In the genomic region with DNA sequence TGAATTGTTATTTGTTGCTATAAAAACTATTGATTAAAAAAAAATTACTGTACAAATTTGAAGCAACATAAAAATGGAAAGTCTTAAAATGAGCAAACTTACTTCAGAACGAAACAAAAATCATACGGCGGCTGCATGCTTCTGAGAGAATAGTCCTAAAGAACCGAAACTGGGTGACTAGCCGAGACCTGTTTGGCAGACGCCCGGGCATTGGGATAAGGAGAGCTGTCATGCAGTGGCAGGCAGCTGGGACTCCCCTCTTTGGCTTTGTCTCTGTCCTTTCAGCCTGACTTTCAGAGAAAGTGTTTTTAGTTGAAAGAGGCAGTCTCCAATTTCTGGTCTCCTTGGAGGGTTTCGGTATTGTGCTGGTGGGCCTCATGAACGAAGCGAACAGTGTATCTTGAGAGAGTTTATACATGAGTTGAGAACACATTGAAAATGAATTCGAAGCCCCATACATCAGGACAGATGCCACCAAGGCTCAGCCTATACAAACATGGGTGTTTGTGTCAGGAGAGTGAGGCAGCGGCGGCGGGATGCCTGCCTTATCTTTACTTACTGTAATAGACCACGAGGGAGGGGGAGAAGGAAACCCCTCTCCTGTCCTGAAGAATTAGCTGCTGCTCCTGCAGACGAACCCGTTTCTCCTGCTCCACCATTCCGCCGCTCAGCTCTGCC, we compare ENCODE assay signal across 8 mouse cellular contexts. TPM values are rescaled to one million over a fixed set of nuclear protein-coding genes. Genes with fewer than 3 reads are reported as not detected.
A peak's percentile ranks its signal among the peaks of the same experiment; 100 is the strongest.
DNase-seq lines count a peak whose midpoint lies in the region; ATAC-seq and TF ChIP-seq lines count a peak whose summit lies in the region.

No protein-coding gene starts in this region.

- peak overlapping the region; percentile 37 for H3K4me2 ChIP-seq in kidney, embryonic 14.5 days (replicated peaks; ENCODE audit: low read depth, low read length)
- H3K4me2 ChIP-seq in embryonic facial prominence, embryonic 11.5 days (ENCODE audit: low read depth, low read length), result peak overlapping the region; percentile 39
- H3K4me2 ChIP-seq in hindbrain, postnatal 0 days (ENCODE audit: low read depth, low read length), result peak overlapping the region; percentile 55
- peak overlapping the region; percentile 65 for H3K4me2 ChIP-seq in midbrain, embryonic 16.5 days (ENCODE audit: low read length)

- 29% methylated on average over 19 of the region's 19 CpGs for WGBS in kidney, embryonic 14.5 days
- WGBS in embryonic facial prominence, embryonic 11.5 days, result 24% methylated on average over 19 of the region's 19 CpGs
- 15% methylated on average over 19 of the region's 19 CpGs for WGBS in hindbrain, postnatal 0 days
- 18% methylated on average over 19 of the region's 19 CpGs for WGBS in midbrain, embryonic 16.5 days

- no peak overlapping the region; the same call in 1 of the 2 replicates for H3K4me3 ChIP-seq in kidney, embryonic 14.5 days (ENCODE audit: low read length)
- H3K4me3 ChIP-seq in embryonic facial prominence, embryonic 11.5 days (ENCODE audit: low read depth, low read length), result peak overlapping the region; percentile 6; the same call in 1 of the 2 replicates
- H3K4me3 ChIP-seq in hindbrain, postnatal 0 days (ENCODE audit: low read length), result peak overlapping the region; percentile 26
- peak overlapping the region; percentile 37 for H3K4me3 ChIP-seq in midbrain, embryonic 16.5 days (ENCODE audit: low read depth, low read length)

- no peak for ATAC-seq in kidney, embryonic 14.5 days (ENCODE audit: low FRiP score, low TSS enrichment)
- peak; percentile 55 for ATAC-seq in embryonic facial prominence, embryonic 11.5 days (replicated peaks; ENCODE audit: insufficient number of reproducible peaks, low FRiP score, low TSS enrichment, low read depth)
- peak; percentile 7; the same call in 1 of the 2 replicates for ATAC-seq in hindbrain, postnatal 0 days
- peak; percentile 56; the same call in 1 of the 2 replicates for ATAC-seq in midbrain, embryonic 16.5 days

- H3K36me3 ChIP-seq in kidney, embryonic 14.5 days (ENCODE audit: control insufficient read depth, insufficient read depth, low read length), result no peaks in the 10 kb centered on the region
- no peaks in the 10 kb centered on the region for H3K36me3 ChIP-seq in embryonic facial prominence, embryonic 11.5 days (replicated peaks; ENCODE audit: control insufficient read depth, insufficient read depth, low read depth, low read length)
- H3K36me3 ChIP-seq in hindbrain, postnatal 0 days (ENCODE audit: insufficient read depth, low read length), result no peaks in the 10 kb centered on the region
- no peaks in the 10 kb centered on the region for H3K36me3 ChIP-seq in midbrain, embryonic 16.5 days (ENCODE audit: control insufficient read depth, insufficient read depth, low read length)

- no peak for TF ChIP-seq CTCF in hindbrain, postnatal 0 days (IDR thresholded peaks at IDR 0.05; ENCODE audit: low read depth)

- DNase-seq in kidney, adult 9 months, result no peak
- DNase-seq in embryonic facial prominence, embryonic 11.5 days (ENCODE audit: low spot score), result peak; percentile 26
- DNase-seq in hindbrain, postnatal 0 days (ENCODE audit: low spot score), result peak; percentile 34
- DNase-seq in thymus, postnatal 4 days, result no peak
- no peak for DNase-seq in gastrocnemius, adult 8-10 months (ENCODE audit: low spot score in 2 of 2)
- no peak for DNase-seq in cerebellum, adult 11-12 months

- H3K9ac ChIP-seq in kidney, embryonic 14.5 days (ENCODE audit: low read depth, low read length), result no peak overlapping the region; the same call in 1 of the 2 replicates
- H3K9ac ChIP-seq in embryonic facial prominence, embryonic 11.5 days (replicated peaks; ENCODE audit: low read length), result no peak overlapping the region
- peak overlapping the region; percentile 35 for H3K9ac ChIP-seq in hindbrain, postnatal 0 days (replicated peaks; ENCODE audit: low read length)
- peak overlapping the region; percentile 37 for H3K9ac ChIP-seq in midbrain, embryonic 16.5 days (ENCODE audit: low read depth, low read length)

- no peaks in the 10 kb centered on the region for H3K27me3 ChIP-seq in kidney, embryonic 14.5 days (ENCODE audit: control insufficient read depth, insufficient read depth, low read length)
- no peaks in the 10 kb centered on the region for H3K27me3 ChIP-seq in embryonic facial prominence, embryonic 11.5 days (ENCODE audit: control insufficient read depth, insufficient read depth, low read length)
- no peaks in the 10 kb centered on the region for H3K27me3 ChIP-seq in hindbrain, postnatal 0 days (ENCODE audit: insufficient read depth, low read length)
- no peaks in the 10 kb centered on the region for H3K27me3 ChIP-seq in midbrain, embryonic 16.5 days (ENCODE audit: control insufficient read depth, insufficient read depth, low read depth, low read length)

- H3K9me3 ChIP-seq in kidney, embryonic 14.5 days (ENCODE audit: control insufficient read depth, low read length), result no peaks in the 10 kb centered on the region
- H3K9me3 ChIP-seq in embryonic facial prominence, embryonic 11.5 days (replicated peaks; ENCODE audit: control insufficient read depth, low read length), result no peaks in the 10 kb centered on the region
- H3K9me3 ChIP-seq in hindbrain, postnatal 0 days (ENCODE audit: low read length), result no peaks in the 10 kb centered on the region
- no peaks in the 10 kb centered on the region for H3K9me3 ChIP-seq in midbrain, embryonic 16.5 days (replicated peaks; ENCODE audit: control insufficient read depth, low read length, poor library complexity, severe bottlenecking)

- no peak overlapping the region for H3K27ac ChIP-seq in kidney, embryonic 14.5 days (ENCODE audit: low read depth, low read length)
- H3K27ac ChIP-seq in embryonic facial prominence, embryonic 11.5 days (replicated peaks; ENCODE audit: low read depth, low read length), result no peak overlapping the region
- H3K27ac ChIP-seq in hindbrain, postnatal 0 days, result peak overlapping the region; percentile 32
- peak overlapping the region; percentile 62; the same call in 1 of the 2 replicates for H3K27ac ChIP-seq in midbrain, embryonic 16.5 days (ENCODE audit: low read length)

- peaks cover 11% of the 10 kb centered on the region; the same call in 1 of the 2 replicates for H3K4me1 ChIP-seq in kidney, embryonic 14.5 days (ENCODE audit: control insufficient read depth, insufficient read depth, low read length)
- H3K4me1 ChIP-seq in embryonic facial prominence, embryonic 11.5 days (ENCODE audit: control insufficient read depth, insufficient read depth, low read length), result no peaks in the 10 kb centered on the region
- peaks cover 12% of the 10 kb centered on the region; the same call in 1 of the 2 replicates for H3K4me1 ChIP-seq in hindbrain, postnatal 0 days (ENCODE audit: insufficient read depth, low read length)
- peaks cover 16% of the 10 kb centered on the region for H3K4me1 ChIP-seq in midbrain, embryonic 16.5 days (ENCODE audit: control insufficient read depth, insufficient read depth, low read length)

RNA-seq across cellular contexts. Expression of a gene that starts 21.8 kb away (rescaled TPM):
- 12.6 and 19.6 TPM in 2 replicates for polyA plus RNA-seq in kidney, embryonic 14.5 days (2014; fragmentation: Nextera tagmentation; extraction: Ambion mirVana)
- polyA plus RNA-seq in embryonic facial prominence, embryonic 11.5 days (2014; fragmentation: Nextera tagmentation; extraction: Ambion mirVana), result 4.8 and 5.7 TPM in 2 replicates
- 7.2 and 15.1 TPM in 2 replicates for total RNA-seq in hindbrain, postnatal 0 days (2014; rRNA removed)
- polyA plus RNA-seq in hindbrain, postnatal 0 days (2015; fragmentation: Nextera tagmentation; extraction: Ambion mirVana), result 6.2 and 9.4 TPM in 2 replicates
- 8.5 and 10.3 TPM in 2 replicates for polyA plus RNA-seq in midbrain, embryonic 16.5 days (2015; fragmentation: Nextera tagmentation; extraction: Ambion mirVana)
- 1 to 10 TPM; 3.0 to 6.3 (median 4.5) TPM for total RNA-seq in gastrocnemius, adult 8-10 months (2022)

Comparison
In these comparisons a context has a peak if more than half of its experiments do, and no peak if none do; other contexts are left out.
1. H3K27ac ChIP-seq: peak in hindbrain, postnatal 0 days (single experiment) and midbrain, embryonic 16.5 days (single experiment); none in kidney, embryonic 14.5 days (single experiment) and embryonic facial prominence, embryonic 11.5 days (single experiment).
2. H3K9ac ChIP-seq: peak in hindbrain, postnatal 0 days (single experiment) and midbrain, embryonic 16.5 days (single experiment); none in kidney, embryonic 14.5 days (single experiment) and embryonic facial prominence, embryonic 11.5 days (single experiment).
3. DNase-seq: peak in embryonic facial prominence, embryonic 11.5 days (single experiment) and hindbrain, postnatal 0 days (single experiment); none in kidney, adult 9 months (single experiment), thymus, postnatal 4 days (single experiment), gastrocnemius, adult 8-10 months (0 of 2) and cerebellum, adult 11-12 months (single experiment).
4. Peak in every context shown above with its lines, with median percentiles within 50 percentile points of each other: H3K4me2 ChIP-seq.